Mouse (Mus musculus): Measurements from ENCODE around the gene Il17c. TPM values are rescaled to one million over a fixed set of nuclear protein-coding genes. Genes with fewer than 3 reads are reported as not detected.

Il17c gene
- polyA plus RNA-seq, 1 experiment, result 0.12 TPM

GRCm38 (mm10) chr8:122389357-122389756 lies 32.5 kb upstream of the Il17c start:
- no peak for TF ChIP-seq FOSL1 (IDR thresholded peaks at IDR 0.05; ENCODE audit: insufficient read depth, low read length, poor library complexity, severe bottlenecking)
- no peak for TF ChIP-seq CTCF (IDR thresholded peaks at IDR 0.05; ENCODE audit: control insufficient read depth, insufficient read depth, insufficient read length)
- no peak for TF ChIP-seq MYOG (IDR thresholded peaks at IDR 0.05; ENCODE audit: control insufficient read depth, extremely low read depth, insufficient read length)
- TF ChIP-seq USF1 (IDR thresholded peaks at IDR 0.05; ENCODE audit: low read depth), result no peak
- TF ChIP-seq MYOD1 (IDR thresholded peaks at IDR 0.05; ENCODE audit: control insufficient read depth, insufficient read length, low read depth), result no peak
- TF ChIP-seq MAX (IDR thresholded peaks at IDR 0.05), result no peak
- no peak for TF ChIP-seq CEBPB (IDR thresholded peaks at IDR 0.05; ENCODE audit: low read depth)
- peaks cover 26% of the 10 kb centered on the region for H3K79me2 ChIP-seq (ENCODE audit: control insufficient read depth, insufficient read depth)
- peaks cover 87% of the 10 kb centered on the region for H3K36me3 ChIP-seq (ENCODE audit: control insufficient read depth, insufficient read depth)

GRCm38 (mm10) chr8:122390758-122391157 lies 31.1 kb upstream of the Il17c start:
- Histone ChIP-seq H3K4me3 (ENCODE audit: insufficient read depth, poor library complexity, severe bottlenecking) (no peak overlapping the region), H3K36me3 (ENCODE audit: control insufficient read depth, insufficient read depth) (peaks cover 88% of the 10 kb centered on the region), H3K79me2 (ENCODE audit: control insufficient read depth, insufficient read depth) (peaks cover 21% of the 10 kb centered on the region), H3K27me3 (ENCODE audit: control insufficient read depth, insufficient read depth, insufficient read length) (no peaks in the 10 kb centered on the region), H3ac (ENCODE audit: control insufficient read depth, insufficient read length, low read depth) (no peak overlapping the region), H3K79me3 (ENCODE audit: low read depth) (peaks cover 4% of the 10 kb centered on the region)
- TF ChIP-seq CEBPB (IDR thresholded peaks at IDR 0.05; ENCODE audit: low read depth), result no peak
- TF ChIP-seq USF1 (IDR thresholded peaks at IDR 0.05; ENCODE audit: low read depth), result no peak
- no peak for TF ChIP-seq FOSL1 (IDR thresholded peaks at IDR 0.05; ENCODE audit: insufficient read depth, low read length, poor library complexity, severe bottlenecking)
- TF ChIP-seq MAX (IDR thresholded peaks at IDR 0.05), result no peak
- no peak for TF ChIP-seq CTCF (IDR thresholded peaks at IDR 0.05; ENCODE audit: control insufficient read depth, insufficient read depth, insufficient read length)

More at GRCm38 (mm10) chr8:122389357-122389756, 32.5 kb upstream of the Il17c start:
- Histone ChIP-seq H3K4me3 (ENCODE audit: insufficient read depth, poor library complexity, severe bottlenecking) (no peak overlapping the region), H3K27me3 (ENCODE audit: control insufficient read depth, insufficient read depth, insufficient read length) (no peaks in the 10 kb centered on the region), H3K79me3 (ENCODE audit: low read depth) (peaks cover 12% of the 10 kb centered on the region), H3ac (ENCODE audit: control insufficient read depth, insufficient read length, low read depth) (no peak overlapping the region)

GRCm38 (mm10) chr8:122393717-122394116 lies 28.1 kb upstream of the Il17c start:
- H3K79me2 ChIP-seq (ENCODE audit: control insufficient read depth, insufficient read depth), result peaks cover 10% of the 10 kb centered on the region
- no peak overlapping the region for H3ac ChIP-seq (ENCODE audit: control insufficient read depth, insufficient read length, low read depth)
- peaks cover 85% of the 10 kb centered on the region for H3K36me3 ChIP-seq (ENCODE audit: control insufficient read depth, insufficient read depth)
- no peaks in the 10 kb centered on the region for H3K79me3 ChIP-seq (ENCODE audit: low read depth)
- no peak overlapping the region for H3K4me3 ChIP-seq (ENCODE audit: insufficient read depth, poor library complexity, severe bottlenecking)
- TF ChIP-seq FOSL1 (IDR thresholded peaks at IDR 0.05; ENCODE audit: insufficient read depth, low read length, poor library complexity, severe bottlenecking) (no peak), MYOG (IDR thresholded peaks at IDR 0.05; ENCODE audit: control insufficient read depth, extremely low read depth, insufficient read length) (no peak), CTCF (IDR thresholded peaks at IDR 0.05; ENCODE audit: control insufficient read depth, insufficient read depth, insufficient read length) (no peak), CEBPB (IDR thresholded peaks at IDR 0.05; ENCODE audit: low read depth) (no peak), USF1 (IDR thresholded peaks at IDR 0.05; ENCODE audit: low read depth) (no peak)
- H3K27me3 ChIP-seq (ENCODE audit: control insufficient read depth, insufficient read depth, insufficient read length), result no peaks in the 10 kb centered on the region

GRCm38 (mm10) chr8:122395291-122395690 lies 26.5 kb upstream of the Il17c start:
- H3K36me3 ChIP-seq (ENCODE audit: control insufficient read depth, insufficient read depth), result peaks cover 87% of the 10 kb centered on the region
- no peak for TF ChIP-seq MAX (IDR thresholded peaks at IDR 0.05)
- TF ChIP-seq CEBPB (IDR thresholded peaks at IDR 0.05; ENCODE audit: low read depth), result no peak
- no peak for TF ChIP-seq FOSL1 (IDR thresholded peaks at IDR 0.05; ENCODE audit: insufficient read depth, low read length, poor library complexity, severe bottlenecking)
- no peak for TF ChIP-seq CTCF (IDR thresholded peaks at IDR 0.05; ENCODE audit: control insufficient read depth, insufficient read depth, insufficient read length)
- no peak for TF ChIP-seq MYOD1 (IDR thresholded peaks at IDR 0.05; ENCODE audit: control insufficient read depth, insufficient read length, low read depth)
- TF ChIP-seq USF1 (IDR thresholded peaks at IDR 0.05; ENCODE audit: low read depth), result no peak
- TF ChIP-seq MYOG (IDR thresholded peaks at IDR 0.05; ENCODE audit: control insufficient read depth, extremely low read depth, insufficient read length), result no peak

GRCm38 (mm10) chr8:122398186-122398585 lies 23.6 kb upstream of the Il17c start:
- Histone ChIP-seq H3K27me3 (ENCODE audit: control insufficient read depth, insufficient read depth, insufficient read length) (no peaks in the 10 kb centered on the region), H3ac (ENCODE audit: control insufficient read depth, insufficient read length, low read depth) (no peak overlapping the region), H3K36me3 (ENCODE audit: control insufficient read depth, insufficient read depth) (peaks cover 95% of the 10 kb centered on the region), H3K79me3 (ENCODE audit: low read depth) (no peaks in the 10 kb centered on the region), H3K4me3 (ENCODE audit: insufficient read depth, poor library complexity, severe bottlenecking) (no peak overlapping the region), H3K79me2 (ENCODE audit: control insufficient read depth, insufficient read depth) (peaks cover 10% of the 10 kb centered on the region)
- TF ChIP-seq CTCF (IDR thresholded peaks at IDR 0.05; ENCODE audit: control insufficient read depth, insufficient read depth, insufficient read length) (no peak), MYOG (IDR thresholded peaks at IDR 0.05; ENCODE audit: control insufficient read depth, extremely low read depth, insufficient read length) (no peak), MAX (IDR thresholded peaks at IDR 0.05) (no peak), USF1 (IDR thresholded peaks at IDR 0.05; ENCODE audit: low read depth) (no peak), CEBPB (IDR thresholded peaks at IDR 0.05; ENCODE audit: low read depth) (no peak), FOSL1 (IDR thresholded peaks at IDR 0.05; ENCODE audit: insufficient read depth, low read length, poor library complexity, severe bottlenecking) (no peak), MYOD1 (IDR thresholded peaks at IDR 0.05; ENCODE audit: control insufficient read depth, insufficient read length, low read depth) (no peak)

More at GRCm38 (mm10) chr8:122395291-122395690, 26.5 kb upstream of the Il17c start:
- Histone ChIP-seq H3K4me3 (ENCODE audit: insufficient read depth, poor library complexity, severe bottlenecking) (no peak overlapping the region), H3K79me2 (ENCODE audit: control insufficient read depth, insufficient read depth) (peaks cover 10% of the 10 kb centered on the region), H3ac (ENCODE audit: control insufficient read depth, insufficient read length, low read depth) (no peak overlapping the region), H3K79me3 (ENCODE audit: low read depth) (no peaks in the 10 kb centered on the region), H3K27me3 (ENCODE audit: control insufficient read depth, insufficient read depth, insufficient read length) (no peaks in the 10 kb centered on the region)

Data from C2C12 (cell line).